Mouse (Mus musculus) cerebellum, adult 18-20 months (tissue): ENCODE measurements at regions not wholly inside any gene's neighbourhood (a gene's known extent, or its start where the extent isn't known, plus 50 kb on each side); places are given as distances from the start of the nearest gene placed in this dataset.
A peak's percentile ranks its signal among the peaks of the same experiment; 100 is the strongest.
"Not testable (repeated sequence)": the region's sequence is repeated elsewhere in the genome, so short reads cannot be mapped to it uniquely, and the experiment has no call there.

ENCODE experiments used
- DNase-seq, 2 experiments: peaks; one replicate each; pipeline ENCODE4 v3.0.0; 2021

DNA sequence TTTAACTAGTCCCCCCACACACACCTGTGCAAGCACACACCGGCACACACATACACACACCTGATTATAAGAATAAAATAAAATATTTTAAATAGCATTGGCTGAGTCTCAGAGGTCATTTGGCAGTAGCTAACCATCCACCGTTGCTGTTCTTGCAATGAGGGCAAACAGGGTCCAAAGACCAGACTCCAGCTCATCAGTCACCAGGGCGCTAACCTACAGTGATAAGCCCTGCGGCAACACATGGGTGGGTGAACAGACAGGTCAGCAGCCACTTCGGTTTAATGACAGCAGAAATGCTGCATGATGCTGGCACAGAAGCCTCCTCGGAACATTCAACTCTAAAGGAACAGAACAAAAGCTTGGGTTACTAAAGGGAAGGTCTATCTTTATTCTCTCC is 54.9 kb downstream of the Tas2r134 start:
- DNase-seq: no peak

DNA sequence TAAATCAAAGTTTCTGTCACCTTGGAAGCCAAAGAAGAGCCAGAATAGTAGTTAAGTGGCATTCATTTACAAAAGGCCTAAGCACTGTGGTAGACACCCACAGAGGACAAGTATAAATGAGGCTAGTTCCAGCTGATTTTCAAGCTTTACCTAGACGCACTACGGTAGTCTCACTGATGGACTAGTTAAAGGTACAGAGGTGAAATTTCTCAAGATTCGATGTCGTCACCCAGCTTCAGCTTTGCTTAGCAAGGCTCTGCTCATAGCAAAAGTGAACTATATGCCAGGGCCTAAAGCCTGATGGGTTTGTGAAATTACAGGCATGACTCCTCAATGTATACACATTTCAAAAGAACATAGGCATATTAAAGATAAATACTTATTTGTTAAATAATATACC is 55.4 kb downstream of the Tas2r134 start:
- DNase-seq: no peak

DNA sequence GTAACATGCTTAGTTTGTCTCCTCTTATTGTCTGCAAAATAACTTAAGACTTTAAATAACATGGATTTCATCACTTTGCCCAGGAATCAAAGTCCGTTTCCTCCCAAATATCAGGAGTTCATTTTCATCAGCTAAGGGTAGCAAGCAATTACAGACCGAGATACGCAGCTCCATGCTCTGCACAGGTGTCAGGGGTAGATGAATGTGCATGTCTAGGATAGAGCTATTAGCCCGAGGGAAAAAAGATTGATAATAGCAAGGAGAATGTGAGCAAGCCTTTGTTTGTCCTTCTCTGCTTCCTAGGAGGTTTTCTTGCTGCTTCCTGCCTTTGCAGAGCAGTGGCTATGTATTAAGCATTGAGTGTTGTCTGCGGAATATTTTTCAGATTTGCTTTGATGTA is 77.8 kb downstream of the Tas2r134 start:
- no peak for DNase-seq

DNA sequence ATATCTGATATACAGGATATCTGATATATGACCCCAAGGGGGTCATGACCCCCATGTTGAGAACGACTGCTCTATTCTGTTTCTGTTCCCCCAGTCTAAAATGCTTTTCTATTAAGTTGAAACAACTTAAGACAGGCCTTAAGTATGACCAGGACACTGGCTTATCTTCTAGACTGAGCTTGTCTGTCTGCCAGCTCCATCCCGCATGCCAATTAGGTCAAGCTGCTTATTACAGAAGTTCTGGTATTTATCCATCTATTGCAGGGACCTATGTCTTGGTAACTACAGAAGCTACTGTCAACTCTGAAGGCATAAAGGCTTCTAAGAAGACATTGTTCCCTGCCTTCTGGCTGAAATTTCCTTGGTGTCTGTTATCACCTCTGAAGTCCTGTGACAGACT is 81.4 kb downstream of the Tas2r134 start:
- DNase-seq: peak in 1 of 2 experiments; percentile 3

DNA sequence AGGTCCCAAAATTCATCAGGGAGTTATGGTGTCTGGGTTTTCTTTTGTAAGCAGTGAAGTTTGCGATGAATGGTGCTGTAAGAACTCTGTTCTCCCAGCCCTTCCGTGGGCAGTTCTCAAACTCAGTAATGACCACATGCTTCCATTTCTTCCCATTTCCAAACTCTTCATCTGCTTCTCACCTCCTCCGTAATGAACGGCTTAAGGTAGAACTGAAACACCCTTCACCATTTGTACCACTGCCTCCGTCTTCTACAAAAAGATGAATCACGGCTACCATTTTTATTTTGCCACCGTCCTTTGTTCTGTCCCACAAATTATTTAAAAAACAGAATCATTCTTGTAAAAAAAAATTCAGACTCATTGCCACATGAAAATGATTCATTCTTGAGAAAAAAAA is 85.3 kb downstream of the Tas2r134 start:
- no peak for DNase-seq

DNA sequence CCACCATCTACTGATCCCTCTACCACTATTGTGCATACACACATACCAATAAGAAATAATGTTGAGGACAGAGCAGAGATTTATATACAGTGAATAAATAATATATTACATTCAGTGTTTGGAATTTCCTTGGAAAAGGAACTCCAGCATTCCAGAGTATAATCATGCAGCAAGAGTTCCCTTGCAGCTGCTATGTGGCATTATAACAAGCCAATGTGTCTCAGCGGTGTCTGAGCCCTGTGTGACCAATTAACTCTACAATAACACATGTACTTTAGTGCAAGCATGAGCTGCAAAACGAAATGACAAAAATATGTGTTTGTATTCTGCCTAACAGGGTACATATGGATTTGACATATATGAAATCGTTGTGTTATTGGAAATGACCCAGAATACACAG is 103.5 kb downstream of the Tas2r134 start:
- no peak for DNase-seq

DNA sequence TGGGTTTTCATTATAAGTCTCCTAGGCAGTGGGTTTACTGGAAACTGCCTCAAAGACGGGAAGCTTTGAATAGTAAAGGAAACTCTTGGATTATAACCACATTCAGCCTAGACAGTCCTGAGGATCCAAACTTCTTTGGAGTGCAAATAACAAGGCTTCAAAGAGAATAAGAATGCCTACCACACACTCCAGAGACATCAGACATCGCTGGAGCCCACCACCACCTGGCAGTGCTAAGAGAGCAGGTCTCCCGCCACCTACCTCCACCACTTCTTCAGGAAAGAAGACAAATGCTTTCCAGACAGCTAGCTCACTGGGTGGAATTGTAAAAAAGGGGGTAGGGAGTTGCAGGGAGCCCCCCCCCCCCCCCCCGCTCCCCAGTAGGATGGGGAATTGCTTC is 104.4 kb downstream of the Tas2r134 start:
- no peak for DNase-seq

DNA sequence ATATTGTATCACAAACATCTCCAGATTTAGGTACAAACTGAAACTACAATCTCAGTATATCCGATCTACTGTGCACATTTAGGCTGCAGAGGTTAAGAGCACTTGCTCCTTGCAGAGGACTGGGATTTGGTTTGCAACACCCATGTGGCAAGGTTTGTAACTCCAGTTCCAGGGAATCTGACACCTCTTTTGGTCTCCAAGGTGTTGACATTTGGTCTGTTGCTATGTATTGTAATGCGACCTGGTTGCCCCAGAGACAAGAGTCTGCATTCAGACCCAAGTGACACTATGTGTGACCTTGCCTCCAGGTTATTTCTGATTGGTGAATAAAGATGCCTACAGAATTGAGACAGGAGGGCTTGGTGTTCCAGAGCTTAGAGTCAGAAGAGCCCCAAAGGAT is 105.0 kb downstream of the Tas2r134 start:
- no peak for DNase-seq

DNA sequence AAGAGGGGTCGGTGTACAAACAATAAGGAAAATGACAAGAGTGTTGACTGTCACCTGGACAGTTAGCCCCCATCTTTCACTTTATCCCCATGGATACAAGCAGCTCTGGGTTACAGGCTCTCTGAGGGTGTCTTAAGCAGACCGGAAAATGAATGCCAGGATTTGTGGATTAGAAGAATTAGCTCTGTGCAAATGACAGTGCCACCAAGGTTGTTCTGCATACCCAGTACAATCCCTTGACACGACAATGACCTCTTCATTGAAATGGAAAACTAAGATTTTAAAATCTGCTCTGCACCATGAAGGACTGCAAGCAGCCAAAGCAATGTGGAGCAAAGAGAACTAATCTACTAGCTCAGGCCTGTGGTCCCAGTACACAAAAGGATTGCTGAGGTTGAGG is 105.9 kb downstream of the Tas2r134 start:
- DNase-seq: no peak

DNA sequence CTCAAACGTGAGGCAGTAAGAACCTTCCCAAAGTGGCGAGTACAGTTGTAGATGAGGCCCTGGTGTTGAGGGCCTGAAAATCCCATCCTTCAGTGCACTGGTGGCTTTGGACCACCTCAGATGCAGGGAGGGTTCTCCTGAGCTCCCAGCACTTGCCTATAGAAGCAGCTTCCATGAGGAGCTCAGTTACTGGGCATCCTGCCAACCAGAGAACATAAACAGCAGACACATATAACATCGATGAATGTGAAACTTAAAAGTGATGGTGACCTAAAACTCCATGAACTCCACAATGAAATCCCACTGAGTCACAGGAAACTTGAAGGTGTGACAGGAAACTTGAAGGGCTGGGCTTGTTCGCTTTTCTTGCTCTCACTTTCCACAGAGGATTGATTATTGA is 109.1 kb downstream of the Tas2r134 start:
- DNase-seq: no peak

DNA sequence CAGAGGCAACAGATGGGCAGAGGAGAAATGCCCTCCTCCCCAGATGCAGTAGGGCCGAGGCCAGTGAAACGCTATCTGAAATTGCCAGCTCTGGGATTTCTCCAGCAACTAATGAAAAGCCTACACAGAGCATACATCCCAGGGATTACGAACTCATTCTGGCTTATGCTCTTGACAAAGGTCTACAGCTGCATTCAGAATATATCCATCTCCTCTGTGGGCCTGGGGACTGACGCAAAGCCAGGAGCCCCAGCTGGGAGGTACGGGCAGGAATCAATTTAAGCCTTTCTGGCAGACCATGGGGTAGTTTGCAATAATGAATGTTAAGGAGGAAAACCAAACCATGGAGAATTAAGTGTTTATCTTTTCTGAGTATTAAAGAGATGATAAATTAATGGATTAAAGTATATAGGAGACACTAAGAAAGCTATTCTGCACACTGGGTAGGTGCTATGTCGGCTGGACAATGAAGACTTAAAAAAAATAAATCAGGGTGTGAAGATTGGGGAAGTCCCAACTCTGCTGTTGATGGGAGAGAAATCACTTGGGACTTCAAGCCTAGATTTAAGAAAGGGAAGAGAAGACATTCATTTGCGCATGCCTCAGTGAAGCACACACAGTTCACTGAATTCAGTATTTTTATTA is 120.5 kb downstream of the Tas2r134 start:
- DNase-seq: no peak

DNA sequence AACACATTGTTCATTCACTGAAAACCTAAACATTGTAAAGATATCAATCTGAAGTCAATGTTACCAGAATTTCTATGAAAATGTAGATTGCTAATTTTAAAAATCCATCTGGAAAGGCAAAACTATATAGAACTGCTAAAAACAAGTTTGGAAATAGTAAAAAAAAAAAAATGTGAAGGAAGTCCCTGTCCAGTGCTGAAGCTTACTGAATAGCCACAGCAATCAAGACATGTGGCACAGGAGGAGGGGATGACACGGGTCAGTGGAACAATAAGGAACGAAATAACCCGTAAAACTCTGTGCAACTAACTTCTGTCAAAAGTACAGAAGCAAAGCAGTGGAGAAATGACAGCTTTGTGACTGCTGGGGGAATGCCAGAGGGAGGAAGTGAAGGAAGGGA is 121.9 kb downstream of the Tas2r134 start:
- DNase-seq: no peak

DNA sequence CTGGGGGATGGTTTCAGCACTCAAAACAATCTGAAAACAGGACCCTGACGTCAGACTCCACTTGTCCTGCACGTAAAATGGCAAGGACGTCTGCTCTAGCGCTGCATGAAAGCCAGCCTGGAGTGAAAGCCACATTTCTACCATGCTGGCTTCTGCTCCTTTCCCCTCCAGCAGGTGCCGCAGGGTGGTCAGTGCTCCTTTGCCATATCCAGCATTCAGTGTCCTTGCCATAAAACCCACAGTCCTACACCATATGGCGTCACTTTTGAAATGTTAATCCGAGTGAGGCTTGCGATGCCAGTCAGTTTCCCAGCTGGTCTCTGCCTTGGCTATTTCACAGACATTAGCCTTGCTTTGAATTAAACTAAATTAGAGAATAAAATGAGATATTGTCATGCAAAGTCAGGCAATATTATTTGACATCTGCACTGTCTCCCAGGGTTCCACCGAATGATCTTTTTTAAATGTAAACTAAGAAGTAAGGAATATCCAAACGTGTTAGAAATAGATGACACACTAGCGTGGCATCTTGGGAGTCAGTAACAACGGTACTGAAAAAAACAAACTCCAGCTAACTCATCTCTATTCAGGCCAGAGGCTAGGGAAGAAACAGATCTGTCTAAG is 125.7 kb downstream of the Tas2r134 start:
- DNase-seq: peak; percentile 49 to 50

DNA sequence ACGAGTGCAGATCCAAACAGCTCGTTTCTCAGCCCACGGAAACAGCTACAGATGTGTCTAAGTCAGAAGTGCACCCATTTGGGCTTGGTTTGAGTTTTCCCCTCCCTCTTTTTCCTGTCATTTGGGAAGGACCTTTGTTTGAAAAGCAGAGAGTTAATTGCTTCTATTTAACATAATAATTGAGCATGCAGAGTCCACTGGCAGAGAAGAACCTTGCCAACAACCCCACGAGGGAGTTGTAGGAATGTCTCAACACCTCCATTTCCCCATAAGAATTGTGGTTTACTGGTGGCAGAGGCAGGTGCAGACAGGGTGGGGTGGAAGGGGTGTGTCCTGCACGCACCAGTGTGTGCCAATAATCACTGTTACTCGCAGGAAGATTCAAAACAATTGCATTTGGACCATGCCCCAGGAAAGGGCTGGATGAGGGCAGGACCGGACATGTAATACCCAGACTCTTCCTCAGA is 126.3 kb downstream of the Tas2r134 start:
- no peak for DNase-seq

DNA sequence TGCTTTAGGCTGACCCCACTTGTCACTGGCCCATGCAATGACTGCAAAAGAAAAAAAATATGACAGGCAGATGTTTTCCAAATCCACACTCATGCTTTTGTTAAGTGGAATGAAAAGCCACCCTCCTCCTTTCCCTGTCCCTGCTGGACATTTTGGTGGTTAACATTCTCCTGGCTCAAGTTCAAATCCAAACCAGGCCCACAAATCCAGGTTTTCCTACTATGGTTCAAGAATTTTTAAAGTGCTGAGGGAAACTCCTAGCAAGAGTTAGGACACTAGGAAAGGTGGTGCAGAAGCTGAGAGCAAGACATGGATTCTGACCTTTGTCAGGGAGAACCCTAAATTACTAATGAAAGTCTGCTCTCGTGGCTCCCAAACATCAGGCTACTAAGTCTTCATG is 130.1 kb downstream of the Tas2r134 start:
- DNase-seq: no peak

DNA sequence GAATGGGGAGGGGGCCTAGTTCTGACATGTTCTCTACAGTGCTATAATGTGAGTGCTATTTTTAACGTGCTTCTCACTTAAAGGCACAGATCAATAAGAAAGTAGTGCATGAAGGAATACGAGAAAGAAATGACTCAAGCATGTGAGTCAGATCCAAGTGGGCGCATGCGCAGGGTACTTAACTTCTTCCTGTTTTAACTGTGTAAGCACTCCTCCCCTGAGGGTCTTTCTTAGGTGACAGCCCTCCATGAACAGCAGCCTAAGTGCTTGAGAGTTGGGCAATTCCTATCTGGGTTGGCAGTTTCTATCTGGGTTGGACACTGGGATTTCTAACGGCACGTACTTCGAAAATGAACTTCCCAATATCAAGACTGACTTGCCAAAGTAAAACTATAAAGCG is 130.8 kb downstream of the Tas2r134 start:
- no peak for DNase-seq

DNA sequence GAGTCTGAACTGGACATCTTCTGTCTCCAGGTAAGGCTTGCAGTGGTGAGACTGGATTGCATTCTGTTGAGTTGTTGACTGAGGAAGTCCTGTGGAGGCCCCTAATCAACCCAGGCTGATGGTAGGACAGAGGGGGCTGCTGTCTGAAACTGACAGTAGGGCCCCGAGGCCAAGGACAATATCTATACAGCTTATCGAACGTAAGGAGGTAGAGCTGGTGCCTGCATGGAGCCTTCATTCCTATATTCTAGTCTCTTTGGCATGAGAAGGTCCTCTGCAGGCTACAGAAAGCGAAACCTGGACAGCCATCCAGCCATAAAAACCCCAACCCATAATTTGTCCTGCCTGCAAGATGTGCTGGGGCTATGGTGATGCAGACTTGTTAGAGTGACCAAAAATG is 135.6 kb downstream of the Tas2r134 start:
- no peak for DNase-seq

DNA sequence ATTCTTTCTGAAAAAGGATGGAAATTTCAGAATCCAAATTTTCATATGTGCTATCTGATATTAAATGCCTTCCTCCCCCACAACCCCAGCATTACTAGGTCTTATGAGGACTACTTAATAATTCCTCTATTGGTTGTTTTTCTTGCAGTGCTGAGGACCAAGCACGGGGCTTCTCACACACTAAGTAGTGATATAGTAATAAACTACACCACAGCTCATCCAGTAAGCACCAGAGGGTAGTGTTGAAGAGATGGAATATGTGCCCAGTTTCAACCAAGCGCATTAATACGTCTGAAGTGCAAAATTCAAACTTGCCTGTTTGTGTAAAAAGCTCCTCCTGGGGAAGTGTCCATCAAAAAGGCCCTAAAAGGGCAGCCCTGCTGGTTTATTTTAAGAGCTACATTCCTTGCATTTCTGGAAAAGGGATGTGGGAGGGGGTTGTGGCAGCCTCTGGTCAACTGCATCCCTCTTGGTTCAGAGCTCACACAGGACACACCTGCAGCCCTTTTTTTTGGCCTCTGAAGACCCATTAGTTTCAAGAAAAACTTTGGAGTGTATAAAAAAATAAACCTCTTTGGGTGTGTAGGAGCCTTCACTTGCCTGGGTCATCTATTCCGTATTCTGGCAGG is 140.3 kb downstream of the Tas2r134 start:
- no peak for DNase-seq

DNA sequence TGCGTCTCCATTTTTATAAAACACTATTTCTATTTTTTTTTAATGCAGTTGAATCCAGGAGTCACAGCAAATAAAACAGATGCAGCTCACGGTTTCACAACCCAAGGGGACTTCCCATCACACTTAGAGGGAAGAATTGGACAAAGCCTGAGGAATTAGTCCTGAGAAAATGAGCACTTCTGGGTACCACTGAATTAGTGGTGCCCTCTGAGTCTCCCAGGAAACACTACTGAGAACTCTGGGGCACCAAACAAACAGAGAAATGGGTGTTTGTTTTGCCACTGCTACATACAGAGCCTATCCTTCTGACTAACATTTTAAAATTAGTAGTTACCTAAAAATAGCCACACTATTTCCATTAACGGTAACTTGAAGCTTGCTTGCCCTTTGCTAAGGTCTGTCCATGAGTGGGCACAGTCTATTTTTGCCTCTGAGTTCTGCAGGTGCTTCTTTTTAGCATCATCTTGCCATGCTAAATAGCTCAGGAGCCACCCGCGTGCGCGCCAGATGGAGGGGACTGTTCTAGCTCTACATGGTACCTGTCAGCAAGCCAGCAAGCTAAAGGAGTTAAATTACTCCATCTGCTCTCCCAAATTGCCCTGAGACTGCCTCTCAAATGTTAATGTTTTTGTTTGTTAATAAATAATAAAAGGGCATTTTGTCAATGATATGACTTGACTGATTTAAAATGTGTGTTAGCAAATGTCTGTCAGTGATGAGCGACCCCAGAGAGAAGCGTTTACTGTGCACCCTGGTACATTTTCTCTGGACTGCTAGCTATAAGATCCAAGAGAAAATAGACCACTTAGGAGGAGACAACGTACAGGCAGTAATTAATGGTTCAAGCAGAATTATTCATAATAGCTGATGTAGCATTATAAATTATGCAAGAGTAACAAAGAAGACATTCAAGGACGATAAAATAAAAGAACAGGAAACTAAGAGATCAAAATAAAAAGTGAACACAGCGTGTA is 141.3 kb downstream of the Tas2r134 start:
- DNase-seq: peak; percentile 93 to 94

DNA sequence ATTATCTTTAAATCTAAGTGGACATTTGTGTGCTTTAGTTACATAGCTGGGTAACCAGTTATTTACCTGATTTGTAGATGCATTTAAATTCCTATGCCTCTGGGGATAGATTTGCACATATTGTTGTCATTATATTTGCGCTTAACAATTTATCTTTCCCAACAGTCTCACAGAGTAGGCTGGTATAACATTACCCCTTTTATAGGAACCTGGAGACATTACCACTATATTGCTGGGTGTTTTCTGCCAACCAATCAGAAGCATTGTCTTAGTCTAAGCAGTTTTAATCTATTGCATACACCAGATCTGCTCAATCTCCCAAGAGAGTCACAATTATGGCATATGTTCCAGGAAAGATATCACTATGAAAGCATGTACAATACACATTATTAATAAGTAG is 149.8 kb downstream of the Rbm43 start:
- DNase-seq: no peak

DNA sequence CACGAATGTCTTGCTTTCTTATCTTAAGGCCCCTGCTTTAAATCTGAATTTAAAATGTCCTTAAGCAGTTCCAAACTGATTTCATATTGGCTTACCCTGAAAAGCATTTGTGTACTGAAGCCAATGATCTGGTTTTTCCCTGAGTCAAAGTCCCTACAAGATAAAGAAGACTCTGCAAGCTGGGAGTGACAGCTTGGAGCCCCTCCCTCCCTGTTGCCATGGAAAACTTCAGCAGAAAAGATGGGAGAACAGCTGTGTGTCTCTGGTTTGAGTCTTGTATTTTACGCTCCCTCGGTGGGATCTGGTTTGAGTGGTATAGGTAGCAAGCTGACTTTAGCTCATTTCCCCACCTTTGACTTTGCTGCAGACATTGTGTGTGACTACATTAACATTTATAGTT is 146.1 kb downstream of the Rbm43 start:
- no peak for DNase-seq

DNA sequence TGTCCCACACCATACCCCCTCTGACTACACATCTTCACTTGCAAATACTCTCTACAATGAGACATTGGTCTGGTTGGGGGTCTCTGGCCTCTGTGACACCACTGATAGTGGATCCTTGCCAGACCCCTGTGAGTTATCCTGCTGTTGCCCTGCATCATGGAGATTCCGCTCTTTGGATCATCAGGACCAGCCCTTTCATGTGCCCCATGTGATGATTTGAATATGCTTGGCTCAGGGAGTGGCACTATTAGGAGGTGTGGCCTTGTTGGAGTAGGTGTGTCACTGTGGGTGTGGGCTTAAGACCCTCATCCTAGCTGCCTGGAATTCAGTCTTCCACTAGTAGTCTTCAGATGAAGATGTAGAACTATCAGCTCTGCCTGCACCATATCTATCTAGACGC is 141.7 kb downstream of the Rbm43 start:
- not testable (repeated sequence) for DNase-seq

DNA sequence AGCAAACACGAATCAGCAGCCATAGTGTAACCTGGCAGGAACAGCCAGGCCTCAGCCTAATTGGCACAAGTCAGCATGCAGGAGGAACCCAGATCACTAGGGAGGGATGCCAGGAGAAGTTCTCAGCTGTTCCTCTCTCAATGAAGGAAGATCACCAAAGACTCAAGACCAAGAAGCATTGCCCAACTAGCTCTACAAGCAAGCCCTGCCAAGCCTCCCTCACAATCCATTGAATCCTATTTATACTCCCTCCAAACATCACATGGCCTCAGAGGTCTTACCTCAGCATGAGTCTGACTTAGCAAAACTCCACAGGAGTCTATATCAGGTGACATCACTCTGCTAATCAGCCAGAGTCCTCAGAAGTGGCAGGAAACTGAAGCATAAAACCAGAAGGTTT is 135.1 kb downstream of the Rbm43 start:
- no peak for DNase-seq
